Mouse (Mus musculus): ENCODE results near the gene Nipsnap3a. TPM values are rescaled to one million over a fixed set of nuclear protein-coding genes. Genes with fewer than 3 reads are reported as not detected.

Gene Nipsnap3a
- total RNA-seq (2021): not detected
- long read RNA-seq, experiment 1: 0 reads
- long read RNA-seq, experiment 2: 0 reads

DNA sequence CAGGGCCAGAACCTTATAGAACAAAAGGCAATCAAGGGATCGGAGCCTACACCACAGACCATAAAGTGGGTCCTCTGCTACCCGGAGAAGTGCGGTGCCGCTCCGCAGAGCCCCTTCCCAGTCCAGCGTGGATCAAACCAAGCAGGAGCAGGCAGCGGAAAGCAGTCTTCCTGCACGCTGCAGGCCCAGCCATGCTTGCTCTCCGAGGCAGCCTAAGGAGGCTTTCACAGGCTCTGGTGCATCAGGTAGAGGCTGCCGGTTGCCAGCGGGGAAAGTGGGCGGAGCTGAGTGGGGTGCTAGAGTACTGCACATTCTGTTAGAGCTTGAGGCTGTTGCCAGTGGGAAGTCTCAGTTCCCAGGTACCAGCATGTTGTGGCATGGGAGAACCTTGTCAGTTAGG is at the start of gene Nipsnap3a:
Gene Nipsnap3a (plus strand): TSS at position 25 of the 400 bp plus-strand sequence.
- DNase-seq (ENCODE audit: low spot score in 2 of 2): no peak

- DNase-seq (ENCODE audit: low spot score in 2 of 2): no peak
Observed at GRCm38 (mm10) chr4:52946665-52947064, 42.4 kb upstream of the Nipsnap3a start.

GRCm38 (mm10) chr4:52949005-52949404 is 40.1 kb upstream of the Nipsnap3a start:
- DNase-seq (ENCODE audit: low spot score in 2 of 2): no peak

DNA sequence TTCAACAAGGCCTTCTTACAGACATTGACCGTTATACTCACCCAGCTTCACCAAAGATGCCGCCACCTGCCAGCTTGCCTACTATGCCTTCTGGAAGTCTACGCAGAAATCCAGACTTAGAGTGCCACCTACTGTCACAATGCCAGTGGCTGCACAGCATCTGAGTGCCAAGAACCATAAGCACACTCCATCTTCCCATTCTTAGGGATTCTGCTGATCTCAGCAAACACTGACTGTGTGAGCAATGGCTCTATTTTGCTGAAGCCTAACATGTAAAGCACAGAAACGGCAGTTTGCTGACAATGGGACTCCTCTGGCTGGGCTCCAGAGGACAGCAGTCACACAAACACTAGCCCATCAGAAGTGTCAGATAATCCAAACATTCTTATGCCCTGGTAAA is 30.4 kb upstream of the Nipsnap3a start:
- DNase-seq (ENCODE audit: low spot score in 2 of 2): no peak

DNA sequence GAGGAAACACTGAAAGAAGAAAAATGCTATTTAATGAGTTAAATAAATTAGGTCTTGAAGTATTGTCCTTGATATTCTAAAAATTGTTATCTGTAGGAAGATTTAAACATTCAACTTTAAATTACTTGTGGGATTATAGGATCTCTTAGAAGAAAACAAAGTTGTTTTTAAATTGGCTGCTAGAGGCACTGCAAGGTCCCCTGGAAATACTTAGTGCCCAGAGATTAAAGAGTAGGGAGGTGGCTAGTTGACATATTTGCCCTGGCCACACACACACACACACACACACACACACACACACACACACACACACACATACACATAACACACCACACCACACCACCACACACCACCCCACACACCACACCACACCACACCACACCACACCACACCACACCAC is 24.8 kb upstream of the Nipsnap3a start, which contains the start of gene Olfr270:
Gene Olfr270 (plus strand): TSS at position 301 of the 400 bp plus-strand sequence.
- DNase-seq (ENCODE audit: low spot score in 2 of 2): no peak

DNA sequence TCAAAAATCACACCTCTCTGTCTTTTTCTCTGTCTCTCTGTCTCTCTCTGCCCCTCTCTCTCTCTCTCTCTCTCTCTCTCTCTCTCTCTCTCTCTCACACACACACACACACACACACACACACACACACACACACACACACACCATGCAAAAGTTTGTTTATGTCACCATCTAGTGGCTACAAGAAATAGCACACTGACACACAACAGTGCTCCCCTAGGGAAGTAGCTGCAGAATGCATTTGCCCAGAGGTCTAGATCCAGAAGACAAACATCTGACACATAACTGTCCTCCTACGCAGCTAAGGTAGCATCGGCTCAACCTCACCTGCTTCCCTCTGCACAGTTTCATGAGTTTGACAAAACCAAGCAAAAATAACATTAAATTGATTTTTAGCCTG is 3.9 kb upstream of the Nipsnap3a start:
- DNase-seq (ENCODE audit: low spot score in 2 of 2): no peak

DNA sequence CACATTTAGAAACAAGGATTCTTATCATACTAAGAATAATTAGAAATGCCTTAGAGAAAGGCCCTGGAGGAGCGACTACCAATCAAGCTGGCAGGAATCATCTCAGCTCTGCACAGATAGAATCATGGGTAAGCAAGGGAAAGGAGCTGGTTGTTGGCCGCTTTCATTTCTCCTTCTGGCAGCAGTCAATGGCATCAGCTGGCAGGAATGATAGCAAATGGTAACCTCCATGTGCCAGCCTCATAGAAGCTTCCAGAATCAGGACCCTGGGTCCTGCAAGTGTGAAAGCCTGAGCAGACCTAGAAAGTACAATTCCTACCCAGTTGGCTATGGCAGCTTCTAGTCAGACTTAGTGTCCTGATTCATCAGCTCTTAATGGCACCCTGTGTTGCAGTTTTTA is 2.8 kb upstream of the Nipsnap3a start:
- no peak for DNase-seq (ENCODE audit: low spot score in 2 of 2)

DNA sequence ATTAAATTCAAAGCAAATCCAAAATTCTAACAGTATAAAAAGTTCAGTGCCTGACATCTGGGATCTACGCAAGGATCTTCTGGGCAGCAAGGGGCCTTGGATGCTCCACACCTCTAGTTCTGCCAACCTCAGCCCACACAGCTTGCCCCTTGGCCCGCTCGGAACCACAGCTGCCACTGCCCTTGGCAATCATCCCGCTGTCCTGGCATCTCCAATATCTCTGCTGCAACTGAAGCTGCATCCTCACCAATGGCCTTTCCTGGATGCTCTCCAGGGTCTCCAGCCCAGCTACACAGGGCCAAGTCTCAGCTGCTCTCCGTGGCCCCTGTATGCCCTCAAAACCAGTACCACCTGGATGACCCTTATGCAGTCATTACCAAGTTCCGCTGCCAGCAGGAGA is 10.4 kb downstream of the Nipsnap3a start:
- DNase-seq (ENCODE audit: low spot score in 2 of 2): no peak

DNA sequence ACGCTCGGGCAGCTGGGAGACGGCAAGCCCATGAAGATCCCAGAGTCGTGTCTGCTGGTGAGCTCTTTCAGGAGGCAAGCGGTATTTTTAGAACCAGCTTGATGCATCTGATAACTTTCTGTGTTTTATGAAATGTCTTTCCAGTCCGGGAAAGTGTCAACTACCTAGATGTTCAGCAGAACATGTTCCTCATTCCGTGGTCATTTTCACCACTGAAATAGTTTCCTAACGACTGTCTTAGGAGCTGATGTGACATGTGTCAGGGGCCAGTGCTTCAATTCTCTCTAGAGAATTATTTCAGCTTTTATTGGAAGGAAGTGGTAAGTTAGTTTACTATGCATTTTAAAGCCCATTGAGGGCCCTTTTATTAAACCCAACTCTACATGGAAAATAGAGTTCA is 11.1 kb downstream of the Nipsnap3a start:
- no peak for DNase-seq (ENCODE audit: low spot score in 2 of 2)

DNA sequence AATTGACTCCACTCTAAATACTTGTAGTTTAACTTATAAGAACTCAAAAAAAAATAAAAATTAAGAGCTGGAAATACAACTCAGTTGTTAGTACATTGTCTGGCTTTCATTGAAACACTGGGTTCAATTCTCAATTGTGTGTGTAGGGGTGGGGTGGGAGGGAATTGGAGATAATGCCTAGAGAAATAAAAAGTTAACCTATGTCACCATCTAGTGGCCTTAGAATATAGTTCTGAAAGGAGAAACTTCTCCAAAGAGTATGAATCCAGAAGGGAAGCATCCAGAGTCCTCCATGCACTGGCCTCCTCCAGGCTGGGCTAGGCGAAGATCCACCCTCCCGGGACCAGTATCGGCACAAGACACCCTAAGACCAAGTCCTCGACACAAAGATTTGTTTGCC is 20.1 kb downstream of the Nipsnap3a start:
- no peak for DNase-seq (ENCODE audit: low spot score in 2 of 2)

GRCm38 (mm10) chr4:53009871-53010270 is 20.8 kb downstream of the Nipsnap3a start:
- DNase-seq (ENCODE audit: low spot score in 2 of 2): no peak

- peak; percentile 94 for DNase-seq (ENCODE audit: low spot score in 2 of 2)
Observed at GRCm38 (mm10) chr4:53011732-53012361, 22.8 kb downstream of the Nipsnap3a start, which contains the start of gene Nipsnap3b. Nipsnap3b (plus strand) TSS chr4:53011880.

DNA sequence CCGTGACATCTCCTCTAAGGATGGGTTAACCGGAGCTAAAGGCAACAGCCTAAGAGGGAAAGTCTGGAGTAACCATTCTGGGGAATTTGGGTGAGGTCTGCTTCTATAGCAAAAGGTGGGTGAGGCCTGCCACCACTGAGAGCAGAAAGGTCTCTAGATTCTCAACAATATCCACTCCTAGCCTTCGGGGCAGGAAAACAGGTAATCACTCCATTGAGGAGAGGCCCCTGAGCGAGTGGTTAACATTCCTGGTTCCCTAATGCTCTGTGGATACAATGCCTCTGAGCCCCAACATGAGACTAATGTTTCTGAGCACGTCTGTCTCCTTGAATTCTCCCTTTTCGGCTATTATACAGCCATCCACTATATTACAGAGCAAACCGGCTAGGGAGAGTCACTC is 25.3 kb downstream of the Nipsnap3a start:
- no peak for DNase-seq (ENCODE audit: low spot score in 2 of 2)

DNA sequence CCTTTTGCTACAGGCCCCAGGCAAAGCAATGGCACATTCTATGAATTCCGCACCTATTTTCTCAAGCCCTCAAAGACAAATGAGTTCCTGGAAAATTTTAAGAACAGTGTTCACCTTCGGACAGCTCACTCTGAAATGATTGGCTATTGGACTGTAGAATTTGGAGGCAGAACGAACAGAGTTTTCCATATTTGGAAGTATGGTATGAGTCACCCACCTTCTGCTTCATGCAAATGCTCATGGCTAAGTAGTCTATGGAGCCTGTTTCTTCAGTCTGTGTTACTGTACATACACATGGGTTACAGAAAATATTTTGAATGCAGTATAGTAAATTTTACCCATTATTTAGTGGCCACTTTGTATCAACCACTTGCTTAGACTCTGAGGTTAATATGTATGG is 26.0 kb downstream of the Nipsnap3a start:
- no peak for DNase-seq (ENCODE audit: low spot score in 2 of 2)

DNA sequence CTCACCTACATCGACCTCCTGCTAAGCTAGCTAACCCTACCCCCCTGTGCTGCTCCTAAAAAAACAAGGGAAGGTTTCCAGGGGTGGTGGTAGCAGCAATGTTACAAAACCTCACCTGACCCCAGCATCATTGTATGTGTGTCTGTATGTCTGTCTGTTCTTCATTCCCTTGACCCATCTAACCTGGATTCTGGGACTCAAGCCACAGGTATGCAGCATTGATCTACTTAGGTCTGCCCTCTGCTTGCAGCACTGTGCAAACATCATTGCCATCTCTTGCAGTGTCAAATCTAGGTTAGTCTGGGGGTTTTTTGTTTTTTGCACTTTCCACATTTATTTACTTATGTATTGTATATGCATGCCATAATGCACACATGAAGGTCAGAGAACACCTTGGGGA is 29.3 kb downstream of the Nipsnap3a start:
- no peak for DNase-seq (ENCODE audit: low spot score in 2 of 2)

DNA sequence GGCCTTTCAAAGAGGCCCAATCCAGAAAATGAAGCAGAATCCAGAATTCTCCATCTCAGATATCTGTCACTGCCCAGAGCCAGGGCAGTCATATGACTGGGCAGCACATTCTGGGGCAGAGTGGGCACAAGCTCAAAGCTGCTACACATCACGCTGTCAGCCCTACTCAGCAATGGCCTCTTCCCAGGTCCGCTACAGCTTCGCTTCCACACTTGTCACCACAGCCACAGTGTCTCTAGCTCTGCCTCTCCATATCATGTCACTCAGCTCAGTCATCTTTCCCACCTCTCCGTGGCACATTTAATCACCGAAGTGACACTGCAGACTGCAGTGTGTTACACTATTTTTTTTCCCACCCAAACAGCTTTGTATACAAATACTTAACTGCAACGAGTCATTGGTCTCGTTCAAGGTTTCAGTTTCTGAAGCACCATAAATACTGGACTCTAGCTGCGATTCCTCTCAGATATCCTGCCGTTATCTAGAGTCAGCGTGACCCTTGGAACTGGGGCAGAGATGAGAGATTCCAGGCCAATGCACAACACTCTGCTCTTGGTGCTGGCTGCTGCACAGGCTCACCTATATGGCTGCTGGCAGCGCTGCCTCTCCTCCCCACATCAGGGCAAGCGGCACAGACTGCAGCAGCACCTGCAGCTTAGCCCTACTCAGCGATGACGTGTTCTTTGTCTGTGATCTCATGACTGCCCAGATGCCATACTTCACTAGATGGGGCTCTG is 34.3 kb downstream of the Nipsnap3a start:
- DNase-seq (ENCODE audit: low spot score in 2 of 2): no peak

DNA sequence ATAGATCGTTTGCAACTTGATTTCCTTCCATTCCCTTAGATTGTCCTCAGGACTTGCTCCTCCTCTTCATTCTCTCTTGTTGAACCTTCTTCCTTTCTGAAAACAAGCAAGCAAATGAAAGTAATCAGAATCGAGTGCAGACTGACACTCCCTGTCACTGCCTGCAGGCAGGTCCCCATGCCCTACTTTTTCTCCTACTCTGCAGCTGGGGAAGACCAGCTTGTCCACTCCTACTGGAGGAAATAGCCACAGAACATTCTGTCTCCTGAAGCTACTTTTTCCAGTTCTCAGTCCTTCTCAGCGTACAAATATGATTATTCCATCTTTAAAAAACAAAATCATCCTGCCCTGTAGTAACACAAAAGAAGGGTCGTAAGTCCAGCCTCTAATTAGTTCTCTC is 35.3 kb downstream of the Nipsnap3a start:
- DNase-seq (ENCODE audit: low spot score in 2 of 2): no peak

GRCm38 (mm10) chr4:53027811-53028210 is 38.7 kb downstream of the Nipsnap3a start:
- DNase-seq (ENCODE audit: low spot score in 2 of 2): no peak

GRCm38 (mm10) chr4:53030326-53030948 is 41.4 kb downstream of the Nipsnap3a start:
- no peak for DNase-seq (ENCODE audit: low spot score in 2 of 2)

GRCm38 (mm10) chr4:53043819-53044218 is 54.7 kb downstream of the Nipsnap3a start:
- DNase-seq (ENCODE audit: low spot score in 2 of 2): no peak

DNA sequence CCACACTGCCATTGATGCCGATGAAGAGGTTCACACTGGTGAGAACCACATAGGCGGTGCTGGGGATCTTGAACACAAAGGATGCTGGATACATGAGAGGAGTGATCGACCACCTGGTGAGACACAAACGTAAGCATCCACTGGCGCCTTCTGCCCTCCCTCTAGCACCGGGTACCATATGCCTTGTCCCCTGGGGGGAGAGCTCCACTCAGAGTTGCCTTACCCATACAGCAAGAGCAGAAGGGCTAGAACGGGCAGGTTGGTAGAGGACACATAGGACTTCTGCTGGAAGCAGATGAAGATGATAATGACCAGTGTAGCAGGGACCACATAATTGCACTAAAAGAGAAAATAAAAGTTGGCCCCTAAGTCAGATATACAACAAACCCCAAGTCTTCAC is 56.7 kb downstream of the Nipsnap3a start:
- DNase-seq (ENCODE audit: low spot score in 2 of 2): no peak
